Mouse (Mus musculus): Measurements from ENCODE around the gene Smarcd1.
"Not testable (repeated sequence)": the region's sequence is repeated elsewhere in the genome, so short reads cannot be mapped to it uniquely, and the experiment has no call there.

The Smarcd1 gene

DNA sequence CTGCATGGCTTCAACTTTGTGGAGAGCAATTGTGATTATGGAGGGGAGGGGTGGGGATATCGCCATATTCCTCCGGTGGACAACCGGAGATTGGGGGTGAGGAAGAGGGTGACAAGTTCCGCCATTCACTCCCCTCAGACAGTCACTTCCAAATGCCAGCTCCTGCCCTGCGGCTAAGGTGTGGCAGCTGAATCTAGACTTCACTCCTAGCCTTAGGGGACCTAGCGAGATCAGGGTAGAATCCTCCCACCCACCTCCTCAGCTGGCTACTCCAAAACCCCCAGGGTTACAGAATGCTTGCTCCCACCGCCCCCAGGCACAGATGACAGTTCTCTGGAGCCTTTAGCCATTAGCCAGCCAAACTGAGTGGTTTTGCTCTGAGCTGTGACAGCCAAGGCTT is 22.9 kb upstream of the Smarcd1 start:
- in situ Hi-C loops (cut with MboI; ENCODE audit: unreplicated experiment in 2 of 2), result loop anchor here in 1 of 2 experiments (25.0 kb wide), 1 partner anchor 108 kb away; no protein-coding TSS in a partner anchor

DNA sequence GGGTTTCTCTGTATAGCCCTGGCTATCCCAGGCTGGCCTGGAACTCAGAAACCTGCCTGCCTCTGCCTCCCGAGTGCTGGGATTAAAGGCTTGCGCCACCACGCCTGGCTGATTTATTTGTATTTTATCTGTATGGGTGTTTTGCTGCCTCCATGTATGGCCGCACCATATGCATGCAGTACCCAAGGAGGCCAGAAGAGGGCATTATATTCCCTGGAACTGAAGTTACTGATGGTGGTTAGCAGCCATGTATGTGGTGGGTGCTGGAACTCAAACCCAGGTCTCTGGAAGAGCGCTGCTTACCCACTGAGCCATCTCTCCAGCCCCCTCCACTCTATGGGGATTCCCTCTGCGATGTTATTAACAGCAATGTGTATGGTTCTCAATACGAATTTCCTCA is 19.0 kb upstream of the Smarcd1 start:
- in situ Hi-C loops (cut with MboI; ENCODE audit: unreplicated experiment in 2 of 2), result loop anchor here in 1 of 2 experiments (10.0 to 25.0 kb wide), 2 partner anchors 104 to 268 kb away; no protein-coding TSS in a partner anchor

DNA sequence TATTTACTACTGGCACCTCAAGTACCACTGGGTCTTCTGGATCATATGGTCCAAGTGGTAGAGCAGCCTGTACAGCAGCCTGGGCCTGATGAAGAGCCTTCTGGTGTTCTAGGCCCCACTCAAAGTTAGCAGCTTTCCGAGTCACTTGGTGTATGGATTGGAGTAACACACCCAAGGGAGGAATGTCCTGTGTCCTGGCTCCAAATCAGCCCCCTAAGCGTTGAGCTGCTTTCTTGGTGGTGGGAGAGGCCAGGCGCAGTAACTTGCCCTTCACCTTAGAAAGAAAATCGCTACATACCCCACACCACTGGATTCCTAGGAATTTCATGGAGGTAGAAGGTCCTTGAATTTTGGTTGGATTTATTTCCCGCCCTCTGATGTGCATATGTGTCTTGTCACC is 17.8 kb upstream of the Smarcd1 start:
- in situ Hi-C loops (cut with MboI; ENCODE audit: unreplicated experiment in 2 of 2), result loop anchor here in 1 of 2 experiments (10.0 to 25.0 kb wide), 2 partner anchors 103 to 269 kb away; no protein-coding TSS in a partner anchor

DNA sequence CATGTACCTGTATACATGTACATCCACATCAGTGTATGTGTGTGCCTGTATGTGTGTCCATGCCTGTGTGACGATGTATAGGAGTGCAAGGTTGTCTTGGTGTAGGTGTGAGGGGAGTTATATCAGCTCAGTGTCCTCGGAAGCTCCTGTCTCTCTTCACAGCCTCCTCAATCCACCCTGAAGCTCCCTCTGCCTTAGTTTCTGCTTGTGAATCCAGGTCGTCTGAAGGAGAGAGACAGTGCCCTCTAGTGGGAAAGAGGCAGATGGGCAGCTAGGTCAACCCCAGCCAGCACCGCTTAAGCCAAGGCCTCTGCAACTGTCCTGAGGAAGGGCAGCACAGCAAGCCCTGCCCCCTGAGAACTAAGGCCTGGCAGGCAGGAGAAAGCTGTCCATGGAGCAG is 13.2 kb upstream of the Smarcd1 start:
- in situ Hi-C loops (cut with MboI; ENCODE audit: unreplicated experiment in 2 of 2), result loop anchor here in 1 of 2 experiments (5.0 to 25.0 kb wide), 3 partner anchors 99 to 274 kb away; no protein-coding TSS in a partner anchor

DNA sequence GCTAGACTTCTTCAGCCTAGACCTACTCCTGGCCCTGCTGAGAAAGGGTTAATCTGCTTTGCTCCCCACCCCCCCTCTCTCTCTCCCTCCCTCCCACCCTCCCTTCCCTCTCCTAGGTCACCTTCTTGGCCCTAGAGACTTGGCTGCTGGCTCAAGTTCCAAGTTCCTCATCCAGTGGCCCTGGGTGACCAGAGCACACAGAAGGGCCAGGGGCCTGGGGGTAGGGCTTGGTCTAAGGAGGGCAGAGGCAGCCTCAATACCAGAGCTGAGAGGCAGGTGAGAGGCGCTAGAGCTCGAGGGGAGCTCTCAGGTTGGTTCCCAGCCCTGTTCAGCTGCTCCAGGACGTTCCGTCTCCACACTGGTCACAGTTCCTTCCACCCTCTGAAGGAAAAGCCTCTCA is 11.0 kb upstream of the Smarcd1 start:
- in situ Hi-C loops (cut with MboI; ENCODE audit: unreplicated experiment in 2 of 2), result loop anchor here in 1 of 2 experiments (25.0 kb wide), 1 partner anchor 96 kb away; no protein-coding TSS in a partner anchor

DNA sequence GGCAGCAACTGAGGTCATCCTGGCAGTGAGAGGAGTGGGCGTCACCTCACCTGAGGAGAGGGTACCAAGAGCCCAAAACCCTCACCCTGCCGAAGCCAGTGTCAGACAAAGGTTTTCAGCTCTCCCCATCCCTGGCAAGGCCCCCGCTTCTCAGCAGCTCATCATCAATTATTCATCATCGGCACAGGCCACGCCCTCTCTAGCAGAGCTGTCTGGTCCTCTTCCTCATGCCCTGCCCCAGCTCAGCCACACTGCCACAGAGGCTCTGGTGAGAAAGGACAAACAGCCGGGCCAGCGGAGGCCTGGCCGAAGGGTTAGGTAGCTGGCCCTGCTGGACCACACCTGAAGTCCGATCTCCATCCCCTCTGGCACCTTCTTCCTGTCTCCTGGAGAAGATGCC is 10.0 kb upstream of the Smarcd1 start:
- in situ Hi-C loops (cut with MboI; ENCODE audit: unreplicated experiment in 2 of 2), result loop anchor here in 1 of 2 experiments (25.0 kb wide), 1 partner anchor 95 kb away; no protein-coding TSS in a partner anchor

DNA sequence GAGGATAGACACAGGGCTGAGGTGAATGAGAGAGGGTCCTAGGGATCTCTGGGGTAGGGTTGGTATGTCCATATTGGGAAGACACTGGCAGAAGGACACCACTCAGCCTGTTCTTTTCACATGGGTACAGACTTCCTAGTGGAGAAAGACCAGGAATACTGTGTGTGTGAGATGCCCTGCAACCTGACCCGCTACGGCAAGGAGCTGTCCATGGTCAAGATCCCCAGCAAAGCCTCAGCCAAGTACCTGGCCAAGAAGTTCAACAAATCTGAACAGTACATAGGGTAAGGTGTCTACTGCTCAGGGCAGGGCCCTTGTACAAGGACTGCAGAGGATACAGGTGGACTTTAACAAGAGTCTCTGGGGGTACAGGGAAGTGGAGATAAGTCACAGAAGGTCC is 4.6 kb upstream of the Smarcd1 start:
- in situ Hi-C loops (cut with MboI; ENCODE audit: unreplicated experiment in 2 of 2), result loop anchor here in 1 of 2 experiments (25.0 kb wide), 1 partner anchor 90 kb away; no protein-coding TSS in a partner anchor

DNA sequence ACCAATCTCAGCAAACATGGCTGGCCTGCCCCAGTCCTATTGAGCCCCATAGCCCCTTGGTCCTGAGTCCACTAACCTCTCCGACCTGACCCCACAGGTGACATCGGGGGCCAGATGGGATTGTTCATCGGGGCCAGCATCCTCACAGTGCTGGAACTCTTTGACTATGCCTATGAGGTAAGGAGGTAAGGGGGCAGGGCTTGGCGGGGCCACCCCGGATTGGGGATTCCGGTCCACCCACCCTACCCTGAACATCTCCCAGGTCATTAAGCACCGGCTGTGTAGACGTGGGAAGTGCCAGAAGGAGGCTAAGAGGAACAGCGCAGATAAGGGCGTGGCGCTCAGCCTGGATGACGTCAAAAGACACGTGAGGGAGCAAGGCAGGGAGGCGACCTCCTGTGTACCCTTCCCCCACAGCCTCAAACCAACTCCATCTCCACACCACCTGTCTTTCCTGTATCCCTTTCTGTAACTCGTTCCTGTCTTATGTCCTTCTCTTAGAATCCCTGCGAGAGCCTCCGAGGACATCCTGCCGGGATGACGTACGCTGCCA is 3.3 kb upstream of the Smarcd1 start:
- in situ Hi-C loops (cut with MboI; ENCODE audit: unreplicated experiment in 2 of 2), result loop anchor here in 1 of 2 experiments (25.0 kb wide), 1 partner anchor 89 kb away; no protein-coding TSS in a partner anchor

DNA sequence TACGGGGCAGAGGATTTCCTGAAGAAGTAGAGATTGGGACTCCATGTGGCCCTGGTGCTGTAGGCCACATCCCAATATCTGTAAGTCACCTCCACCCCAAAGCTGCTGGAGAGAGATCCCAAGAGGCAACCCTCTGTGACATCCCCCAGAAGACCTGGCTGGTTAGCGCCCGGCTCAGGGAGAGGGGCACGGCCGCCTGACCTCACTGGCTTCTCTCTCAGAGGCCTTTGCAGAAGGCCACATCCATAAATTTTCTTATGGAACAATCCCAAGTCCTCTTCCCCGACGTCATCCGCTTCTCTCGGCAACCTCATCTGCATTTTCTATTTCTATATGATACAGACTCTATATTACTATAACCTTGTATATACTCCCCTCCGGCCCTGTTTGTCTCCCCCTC is 2.2 kb upstream of the Smarcd1 start:
- in situ Hi-C loops (cut with MboI; ENCODE audit: unreplicated experiment in 2 of 2), result loop anchor here in 1 of 2 experiments (25.0 kb wide), 1 partner anchor 88 kb away; no protein-coding TSS in a partner anchor

DNA sequence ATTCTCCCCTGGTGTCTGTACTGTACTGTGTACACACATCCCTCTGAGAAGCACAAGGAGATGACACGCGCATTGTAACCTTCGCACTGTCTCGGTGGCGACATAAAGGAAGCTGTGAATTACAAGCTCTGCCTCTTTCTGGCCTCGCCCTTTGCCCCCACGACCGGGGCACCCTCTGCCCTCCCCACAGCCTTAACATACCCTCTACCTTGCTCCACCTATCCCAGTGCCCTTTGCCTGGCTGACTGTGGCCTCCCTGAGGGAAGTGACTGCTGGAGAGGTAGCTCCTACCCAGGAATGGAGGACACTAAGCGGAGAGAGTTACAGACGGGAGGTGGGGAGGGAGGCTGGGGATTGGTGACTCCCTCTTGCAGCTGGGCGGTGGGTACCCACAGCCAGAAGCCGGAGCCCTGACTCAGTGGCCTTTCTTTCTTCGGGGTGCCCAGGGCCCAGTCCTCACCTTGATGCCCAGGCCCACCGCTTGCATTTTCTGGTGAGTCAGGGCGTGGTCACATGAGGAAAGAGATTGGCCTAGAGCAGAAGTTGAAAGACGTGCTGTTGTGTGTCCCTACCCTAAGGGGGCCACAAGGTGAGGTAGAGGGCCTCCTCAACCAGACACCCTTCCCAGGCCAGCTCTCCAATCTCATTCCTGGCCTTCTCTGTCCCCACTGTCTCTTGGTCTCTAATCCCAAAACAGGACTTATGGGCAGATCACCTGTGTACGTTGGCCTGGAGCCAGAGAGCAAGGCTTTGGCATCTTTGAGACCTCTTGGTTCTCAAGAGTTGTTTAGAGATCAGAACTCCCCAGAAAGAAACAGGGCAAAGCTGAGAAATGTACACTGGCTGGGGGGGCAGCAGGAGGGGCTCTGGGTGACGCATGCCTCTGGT is 1.5 kb upstream of the Smarcd1 start:
- in situ Hi-C loops (cut with MboI; ENCODE audit: unreplicated experiment in 2 of 2), result no loop called here

DNA sequence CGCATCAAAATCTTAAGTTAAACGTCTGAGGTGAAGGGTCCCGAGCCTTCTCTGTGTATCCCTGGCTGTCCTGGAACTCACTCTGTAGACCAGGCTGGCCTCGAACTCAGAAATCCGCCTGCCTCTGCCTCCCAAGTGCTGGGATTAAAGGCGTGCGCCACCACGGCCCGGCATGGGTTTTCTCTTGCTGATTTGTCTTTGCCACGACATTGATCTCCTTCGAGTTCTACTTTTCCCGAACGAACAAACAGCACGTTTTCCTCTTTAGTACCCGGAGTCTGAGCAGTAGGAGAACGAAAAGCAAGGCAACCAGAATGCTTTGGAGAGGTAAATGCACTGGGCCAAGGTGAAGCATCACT is 310 bp upstream of the Smarcd1 start:
- in situ Hi-C loops (cut with MboI; ENCODE audit: unreplicated experiment in 2 of 2), result not testable (repeated sequence)

DNA sequence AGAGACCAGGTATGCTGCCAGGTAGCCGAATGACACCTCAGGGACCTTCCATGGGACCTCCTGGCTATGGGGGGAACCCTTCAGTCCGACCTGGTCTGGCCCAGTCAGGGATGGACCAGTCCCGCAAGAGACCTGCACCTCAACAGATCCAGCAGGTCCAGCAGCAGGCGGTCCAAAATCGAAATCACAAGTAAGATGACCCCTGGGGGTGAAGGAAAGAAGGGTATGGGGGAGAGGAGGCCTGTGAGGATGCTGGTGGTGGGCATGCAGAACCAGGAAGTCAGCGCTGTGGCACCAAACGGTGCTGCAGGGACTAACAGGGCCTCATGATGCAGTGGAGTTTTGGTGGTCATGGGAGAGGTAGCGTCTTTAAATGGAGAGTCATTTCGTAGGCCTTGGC is 1.2 kb downstream of the Smarcd1 start:
- in situ Hi-C loops (cut with MboI; ENCODE audit: unreplicated experiment in 2 of 2), result no loop called here

DNA sequence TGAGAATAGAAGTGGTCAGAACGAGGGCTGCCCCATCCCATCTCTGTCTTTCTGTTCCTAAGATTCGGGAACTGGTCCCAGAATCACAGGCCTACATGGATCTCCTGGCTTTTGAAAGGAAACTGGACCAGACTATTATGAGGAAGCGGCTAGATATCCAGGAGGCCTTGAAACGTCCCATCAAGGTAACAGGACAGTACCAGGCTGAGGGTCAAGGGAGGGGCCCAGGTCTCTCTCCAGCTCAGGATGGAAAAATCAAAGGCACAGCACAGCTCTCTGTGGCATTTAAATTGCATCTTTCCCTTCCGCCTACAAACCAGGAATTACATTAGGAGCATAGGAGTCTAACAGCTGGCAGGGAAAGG is 1.7 kb downstream of the Smarcd1 start:
- in situ Hi-C loops (cut with MboI; ENCODE audit: unreplicated experiment in 2 of 2), result no loop called here

DNA sequence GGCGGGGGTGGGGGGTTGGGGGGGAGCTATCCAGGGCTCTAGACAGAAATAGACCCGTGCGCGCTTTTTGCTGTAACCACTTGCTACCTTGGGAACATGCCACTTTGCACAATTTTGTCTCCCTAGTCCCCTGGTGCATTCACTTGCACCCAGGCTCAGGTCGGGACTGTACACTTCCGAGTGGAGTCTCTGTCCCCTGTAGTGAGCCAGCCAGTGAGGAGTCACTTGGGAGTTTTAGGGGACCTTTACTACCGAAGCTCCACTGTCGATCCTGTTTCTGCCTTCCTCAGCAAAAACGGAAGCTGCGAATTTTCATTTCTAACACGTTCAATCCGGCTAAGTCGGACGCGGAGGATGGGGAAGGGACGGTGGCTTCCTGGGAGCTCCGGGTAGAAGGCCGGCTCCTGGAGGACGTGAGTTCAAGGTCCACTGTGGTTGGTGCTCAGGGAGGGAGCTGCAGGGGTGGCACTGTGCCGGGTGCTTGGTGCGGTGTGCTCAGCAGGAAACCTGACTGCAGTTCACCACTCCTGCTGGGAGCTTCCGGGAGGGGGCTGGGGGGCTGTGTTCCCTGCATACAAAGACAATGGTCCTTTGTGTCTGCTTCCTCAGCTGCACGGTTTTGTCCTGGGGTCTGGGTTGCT is 2.2 kb downstream of the Smarcd1 start:
- in situ Hi-C loops (cut with MboI; ENCODE audit: unreplicated experiment in 2 of 2), result no loop called here

DNA sequence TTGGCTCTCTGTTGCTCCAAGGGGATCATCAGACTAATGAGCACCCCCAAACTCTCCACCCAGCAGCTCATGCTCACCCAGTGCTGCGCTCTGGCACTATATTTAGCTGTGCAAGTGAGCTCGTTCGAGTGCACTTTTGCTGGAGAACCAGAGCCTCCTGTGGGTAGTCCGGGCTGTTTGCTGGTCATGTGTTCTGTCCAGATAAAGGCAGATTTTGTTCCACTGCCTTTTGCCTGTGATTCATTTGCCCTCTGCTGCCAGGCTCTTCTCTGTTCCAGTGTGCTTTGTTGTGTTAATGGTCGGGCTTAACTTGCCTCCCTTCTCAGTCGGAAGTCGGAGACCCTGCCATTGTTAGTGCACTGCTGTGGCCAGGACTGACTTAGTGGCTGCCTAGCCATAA is 3.0 kb downstream of the Smarcd1 start:
- in situ Hi-C loops (cut with MboI; ENCODE audit: unreplicated experiment in 2 of 2), result no loop called here

DNA sequence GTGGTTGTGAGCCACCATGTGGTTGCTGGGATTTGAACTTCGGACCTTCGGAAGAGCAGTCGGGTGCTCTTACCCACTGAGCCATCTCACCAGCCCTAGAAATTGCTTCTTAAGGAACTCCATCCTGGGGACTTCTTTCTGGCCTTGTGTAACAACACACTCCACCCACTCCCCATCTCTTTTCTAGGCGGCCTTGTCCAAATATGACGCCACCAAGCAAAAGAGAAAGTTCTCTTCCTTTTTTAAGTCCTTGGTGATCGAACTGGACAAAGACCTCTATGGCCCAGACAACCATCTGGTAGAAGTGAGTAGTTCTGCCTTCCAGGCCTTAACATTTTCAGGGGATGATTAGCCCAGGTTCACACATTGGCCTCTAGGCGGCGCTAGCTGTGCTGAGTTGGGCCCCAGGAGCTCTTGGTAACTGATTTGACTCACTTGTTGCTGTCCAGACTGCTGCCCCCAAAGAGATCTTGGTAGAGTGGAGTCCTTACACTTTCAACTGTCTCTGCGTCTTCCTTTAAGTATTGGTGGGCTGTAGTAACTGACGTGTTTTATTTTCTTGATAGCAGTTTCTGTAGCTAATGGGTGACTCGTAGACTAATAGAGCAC is 3.6 kb downstream of the Smarcd1 start, which contains the start of gene Gm17349:
Gene Gm17349, minus strand, starts transcription at position 51 of the 609 bp plus-strand sequence.
- in situ Hi-C loops (cut with MboI; ENCODE audit: unreplicated experiment in 2 of 2), result no loop called here

DNA sequence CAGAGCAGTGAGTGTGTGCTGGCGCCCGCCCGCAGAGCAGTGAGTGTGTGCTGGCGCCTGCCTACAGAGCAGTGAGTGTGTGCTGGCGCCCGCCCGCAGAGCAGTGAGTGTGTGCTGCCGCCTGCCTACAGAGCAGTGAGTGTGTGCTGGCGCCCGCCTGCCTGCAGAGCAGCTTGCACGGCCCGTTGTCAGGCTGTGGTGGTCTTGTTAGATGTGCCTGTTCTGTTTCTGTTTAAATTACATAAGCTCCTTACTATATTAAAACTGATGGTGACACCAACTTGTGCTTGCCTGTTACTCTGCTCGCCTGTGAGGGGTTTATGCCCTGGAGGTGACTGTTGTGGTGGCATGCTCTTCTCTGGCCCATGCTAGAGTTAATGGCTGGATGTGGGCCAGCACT is 6.2 kb downstream of the Smarcd1 start:
- in situ Hi-C loops (cut with MboI; ENCODE audit: unreplicated experiment in 2 of 2), result no loop called here

DNA sequence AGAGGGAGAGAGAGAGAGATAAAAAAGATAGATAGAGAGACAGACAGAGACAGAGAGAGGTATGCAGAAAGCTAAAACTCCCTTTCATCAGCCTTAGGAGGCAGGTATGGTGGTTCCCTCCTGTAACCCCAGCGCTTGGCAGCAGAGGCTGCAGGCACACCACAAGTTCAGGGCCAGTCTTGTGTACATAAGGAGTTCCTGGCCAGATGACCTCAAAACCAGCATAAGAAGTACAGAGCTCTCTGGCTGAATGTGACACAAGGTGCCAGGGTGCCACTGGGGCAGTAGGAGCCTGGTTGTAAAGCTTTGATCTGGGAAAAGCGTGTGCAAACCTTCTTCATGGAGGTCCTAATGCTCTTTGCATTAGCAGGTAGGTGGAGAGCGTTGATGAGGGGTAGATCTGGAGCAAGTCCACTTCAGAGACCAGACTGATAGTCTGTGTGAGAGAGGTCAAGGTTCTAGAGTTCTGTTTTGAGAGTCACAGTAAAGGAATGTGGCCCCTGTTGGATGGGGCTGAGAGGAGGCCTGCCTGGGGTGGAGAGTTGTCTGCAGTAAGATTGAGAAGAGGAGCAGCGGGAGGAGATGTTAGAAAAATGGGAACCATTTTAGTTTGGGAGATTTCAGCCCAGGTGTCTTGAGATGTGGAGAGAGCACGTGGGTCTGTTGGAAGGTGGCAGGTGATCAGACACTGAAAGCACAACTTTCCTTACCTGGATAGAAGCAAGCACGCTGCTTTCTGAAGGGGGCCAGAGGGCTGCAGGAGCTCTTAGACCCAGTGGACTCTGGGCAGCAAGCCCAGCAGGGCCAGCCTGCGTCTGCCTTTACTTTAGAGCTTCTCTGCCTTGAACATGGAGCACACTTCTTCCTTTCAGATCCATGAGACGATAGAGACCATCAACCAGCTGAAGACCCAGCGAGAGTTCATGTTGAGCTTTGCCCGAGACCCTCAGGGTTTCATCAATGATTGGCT is 8.6 kb downstream of the Smarcd1 start:
- in situ Hi-C loops (cut with MboI; ENCODE audit: unreplicated experiment in 2 of 2), result no loop called here

DNA sequence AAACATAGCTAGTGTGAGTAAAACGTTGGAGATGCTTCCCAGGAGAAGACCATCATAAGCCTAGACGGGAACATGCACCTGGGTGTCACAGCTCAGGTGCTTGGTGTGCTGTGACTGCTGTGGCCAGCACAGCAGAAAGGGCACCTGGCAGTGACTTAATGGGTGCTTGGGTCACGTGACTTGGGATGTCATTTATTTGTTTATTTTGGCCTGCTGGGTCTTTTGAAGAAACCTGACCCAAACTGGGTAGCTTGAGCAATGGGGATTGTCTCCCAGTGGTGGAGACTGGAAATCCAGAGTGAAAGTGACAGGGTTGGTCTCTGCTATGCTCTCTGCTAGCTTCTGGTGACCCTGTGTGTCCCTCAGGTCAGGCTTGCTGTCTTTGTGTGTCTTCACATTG is 9.6 kb downstream of the Smarcd1 start:
- in situ Hi-C loops (cut with MboI; ENCODE audit: unreplicated experiment in 2 of 2), result no loop called here
